Mouse (Mus musculus) heart, adult 2 months (tissue): ENCODE results near the gene Pitpnm3.

Source experiments
- CTCF ChIP-seq: fragments of 200-600 bp; IDR thresholded peaks from 2 replicates; pipeline ENCODE4 v1.8.1; 2022; ENCODE audit warnings: antibody characterized with exemption, mild to moderate bottlenecking, moderate library complexity
- EP300 ChIP-seq: fragments of 200-500 bp; IDR thresholded peaks from 2 replicates; pipeline ENCODE4 v1.6.1; 2011; ENCODE audit warnings: low read depth, low read length, control low read depth; ENCODE audit not compliant: insufficient read depth

- TF ChIP-seq CTCF: no peak
- no peak for TF ChIP-seq EP300
Measured at GRCm38 (mm10) chr11:72175966-72176365, 40.4 kb upstream of the Pitpnm3 start.
